Mouse (Mus musculus): ENCODE data around the gene Zeb2. TPM values are rescaled to one million over a fixed set of nuclear protein-coding genes. Genes with fewer than 3 reads are reported as not detected.
A peak's percentile ranks its signal among the peaks of the same experiment; 100 is the strongest.

The Zeb2 gene
- polyA plus RNA-seq, 1 experiment from 2014 or later: 32.8 TPM

- H3K27ac ChIP-seq (ENCODE audit: low read depth, low read length): peak overlapping the region; percentile 96
- H3K9ac ChIP-seq (ENCODE audit: low read depth, low read length): peak overlapping the region; percentile 94
- H3K4me3 ChIP-seq (ENCODE audit: low read depth, low read length): peak overlapping the region; percentile 89
- peak; percentile 70 for DNase-seq (ENCODE audit: low spot score)
- H3K9me3 ChIP-seq (ENCODE audit: control insufficient read depth, low read length): no peaks in the 10 kb centered on the region
- peaks cover 28% of the 10 kb centered on the region for H3K4me1 ChIP-seq (replicated peaks; ENCODE audit: control insufficient read depth, insufficient read depth, low read length)
- H3K36me3 ChIP-seq (ENCODE audit: control insufficient read depth, insufficient read depth, low read length): no peaks in the 10 kb centered on the region
- H3K27me3 ChIP-seq (replicated peaks; ENCODE audit: control insufficient read depth, insufficient read depth, low read length): no peaks in the 10 kb centered on the region
- ATAC-seq (replicated peaks; ENCODE audit: low FRiP score): peak; percentile 39
- under 1% methylated on average over 62 of the region's 74 CpGs for WGBS
- peak overlapping the region; percentile 72 for H3K4me2 ChIP-seq
These were observed 7.8 kb downstream of the Zeb2 start for GRCm38 (mm10) chr2:45109161-45109950.

DNA sequence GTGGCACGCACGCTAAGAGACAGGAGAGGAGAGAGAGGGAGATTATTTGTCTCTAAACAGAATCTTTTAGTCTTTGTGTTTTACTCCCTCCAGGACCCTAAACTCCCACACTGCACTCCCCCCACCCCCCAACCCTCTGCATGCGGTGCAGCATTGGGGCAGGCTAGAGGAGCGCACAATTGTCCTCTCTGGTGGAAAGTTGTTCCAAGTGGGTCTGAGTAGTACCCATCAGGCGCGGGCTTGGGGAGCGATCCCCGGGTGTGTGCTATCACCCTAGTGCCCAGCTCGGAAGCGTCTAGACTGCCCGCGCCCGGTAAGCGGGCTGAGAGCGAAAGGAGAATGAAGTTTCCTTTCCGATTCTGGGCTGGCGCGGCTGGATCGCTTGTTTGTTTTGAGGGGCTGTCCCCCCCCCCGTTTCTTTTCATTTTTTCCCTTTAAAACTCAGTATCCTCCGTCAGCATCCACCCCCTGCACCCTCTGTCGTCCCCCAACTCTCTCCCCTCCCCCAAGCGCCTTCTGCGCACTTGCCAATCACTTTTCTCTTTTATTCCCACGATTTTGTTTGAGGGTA, 8.6 kb downstream of the Zeb2 start:
- DNase-seq (ENCODE audit: low spot score) (no peak), ATAC-seq (replicated peaks; ENCODE audit: low FRiP score) (peak; percentile 35; the same call in 1 of the 2 replicates)
- Histone ChIP-seq H3K36me3 (ENCODE audit: control insufficient read depth, insufficient read depth, low read length) (no peaks in the 10 kb centered on the region), H3K4me3 (ENCODE audit: low read depth, low read length) (peak overlapping the region; percentile 89), H3K27ac (ENCODE audit: low read depth, low read length) (peak overlapping the region; percentile 96), H3K9me3 (ENCODE audit: control insufficient read depth, low read length) (no peaks in the 10 kb centered on the region), H3K4me1 (replicated peaks; ENCODE audit: control insufficient read depth, insufficient read depth, low read length) (peaks cover 34% of the 10 kb centered on the region), H3K4me2 (peak overlapping the region; percentile 72), H3K27me3 (replicated peaks; ENCODE audit: control insufficient read depth, insufficient read depth, low read length) (no peaks in the 10 kb centered on the region), H3K9ac (ENCODE audit: low read depth, low read length) (peak overlapping the region; percentile 94)
- WGBS: under 1% methylated on average over 24 of the region's 25 CpGs

- WGBS: 42% methylated on average over 2 of the region's 2 CpGs
- no peaks in the 10 kb centered on the region for H3K9me3 ChIP-seq (ENCODE audit: control insufficient read depth, low read length)
- no peaks in the 10 kb centered on the region for H3K27me3 ChIP-seq (replicated peaks; ENCODE audit: control insufficient read depth, insufficient read depth, low read length)
- ATAC-seq (replicated peaks; ENCODE audit: low FRiP score) (no peak), DNase-seq (ENCODE audit: low spot score) (no peak)
- H3K4me2 ChIP-seq: peak overlapping the region; percentile 72
- H3K9ac ChIP-seq (ENCODE audit: low read depth, low read length): peak overlapping the region; percentile 59
- peaks cover 41% of the 10 kb centered on the region for H3K4me1 ChIP-seq (replicated peaks; ENCODE audit: control insufficient read depth, insufficient read depth, low read length)
- peak overlapping the region; percentile 89 for H3K4me3 ChIP-seq (ENCODE audit: low read depth, low read length)
- peak overlapping the region; percentile 32 for H3K27ac ChIP-seq (ENCODE audit: low read depth, low read length)
- H3K36me3 ChIP-seq (ENCODE audit: control insufficient read depth, insufficient read depth, low read length): no peaks in the 10 kb centered on the region
These were observed 9.6 kb downstream of the Zeb2 start for GRCm38 (mm10) chr2:45107555-45107954.

DNA sequence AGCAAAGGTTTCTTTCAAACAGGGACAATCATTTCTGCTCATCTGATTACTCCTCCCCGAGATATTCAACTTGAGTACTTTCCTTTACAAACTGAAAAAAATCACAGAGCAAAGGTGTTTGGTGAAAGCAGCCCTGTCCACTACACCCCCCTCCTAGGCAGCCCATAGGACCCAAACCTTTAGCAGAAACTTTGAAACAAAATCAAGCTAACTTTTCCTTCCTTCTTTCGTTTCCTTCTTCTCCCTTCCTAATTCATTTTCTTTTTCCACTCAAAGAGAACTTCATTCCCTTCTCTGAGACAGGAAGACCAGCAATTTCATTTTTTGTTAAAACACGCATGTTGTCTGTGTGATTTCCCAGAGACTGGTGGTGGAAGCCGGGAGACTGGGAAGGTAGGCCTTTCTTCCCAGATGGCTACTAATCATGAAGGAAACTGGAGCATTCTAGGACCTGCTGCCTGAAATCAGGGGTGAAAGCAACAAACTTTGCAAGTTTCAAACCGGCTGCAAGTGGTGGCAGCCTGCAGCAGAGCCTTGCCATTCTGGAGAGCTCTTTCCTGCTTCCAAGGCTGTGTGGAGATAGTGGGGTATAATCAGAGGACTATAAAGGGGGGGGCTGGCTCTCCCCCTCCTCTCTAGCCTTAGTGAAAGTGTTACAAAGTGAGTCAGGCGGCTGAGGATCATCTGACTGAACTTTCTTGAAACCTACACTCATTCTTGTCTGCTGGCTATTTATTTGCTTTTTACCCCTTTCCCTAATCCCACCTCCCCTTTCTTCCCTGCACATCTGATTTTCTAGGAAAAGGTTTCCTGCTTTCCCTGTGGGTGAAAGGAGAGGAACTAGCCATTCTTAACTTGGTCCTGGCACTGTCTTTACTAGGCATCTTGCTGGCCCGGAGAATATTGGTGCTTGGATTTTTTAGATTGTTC, 11.0 kb downstream of the Zeb2 start:
- no peaks in the 10 kb centered on the region for H3K27me3 ChIP-seq (replicated peaks; ENCODE audit: control insufficient read depth, insufficient read depth, low read length)
- peaks cover 52% of the 10 kb centered on the region for H3K4me1 ChIP-seq (replicated peaks; ENCODE audit: control insufficient read depth, insufficient read depth, low read length)
- H3K27ac ChIP-seq (ENCODE audit: low read depth, low read length): peak overlapping the region; percentile 66
- peak overlapping the region; percentile 38 for H3K9ac ChIP-seq (ENCODE audit: low read depth, low read length)
- H3K36me3 ChIP-seq (ENCODE audit: control insufficient read depth, insufficient read depth, low read length): no peaks in the 10 kb centered on the region
- WGBS: 55% methylated on average over 7 of the region's 7 CpGs
- DNase-seq (ENCODE audit: low spot score): no peak
- H3K4me2 ChIP-seq: peak overlapping the region; percentile 47
- peak overlapping the region; percentile 21 for H3K4me3 ChIP-seq (ENCODE audit: low read depth, low read length)
- no peaks in the 10 kb centered on the region for H3K9me3 ChIP-seq (ENCODE audit: control insufficient read depth, low read length)
- ATAC-seq (replicated peaks; ENCODE audit: low FRiP score): no peak

- Histone ChIP-seq H3K9ac (ENCODE audit: low read depth, low read length) (peak overlapping the region; percentile 37; the same call in 1 of the 2 replicates), H3K4me3 (ENCODE audit: low read depth, low read length) (no peak overlapping the region), H3K27ac (ENCODE audit: low read depth, low read length) (peak overlapping the region; percentile 66; the same call in 1 of the 2 replicates)
These were observed 11.9 kb downstream of the Zeb2 start for GRCm38 (mm10) chr2:45105281-45105721.

GRCm38 (mm10) chr2:45104511-45105055, 12.6 kb downstream of the Zeb2 start:
- H3K9ac ChIP-seq (ENCODE audit: low read depth, low read length): no peak overlapping the region

More at GRCm38 (mm10) chr2:45105281-45105721, 11.9 kb downstream of the Zeb2 start:
- DNase-seq (ENCODE audit: low spot score) (no peak), ATAC-seq (replicated peaks; ENCODE audit: low FRiP score) (no peak)
- Histone ChIP-seq H3K9me3 (ENCODE audit: control insufficient read depth, low read length) (no peaks in the 10 kb centered on the region), H3K4me2 (peak overlapping the region; percentile 47), H3K4me1 (replicated peaks; ENCODE audit: control insufficient read depth, insufficient read depth, low read length) (peaks cover 61% of the 10 kb centered on the region), H3K36me3 (ENCODE audit: control insufficient read depth, insufficient read depth, low read length) (no peaks in the 10 kb centered on the region), H3K27me3 (replicated peaks; ENCODE audit: control insufficient read depth, insufficient read depth, low read length) (no peaks in the 10 kb centered on the region)
- 68% methylated on average over 6 of the region's 6 CpGs for WGBS

DNA sequence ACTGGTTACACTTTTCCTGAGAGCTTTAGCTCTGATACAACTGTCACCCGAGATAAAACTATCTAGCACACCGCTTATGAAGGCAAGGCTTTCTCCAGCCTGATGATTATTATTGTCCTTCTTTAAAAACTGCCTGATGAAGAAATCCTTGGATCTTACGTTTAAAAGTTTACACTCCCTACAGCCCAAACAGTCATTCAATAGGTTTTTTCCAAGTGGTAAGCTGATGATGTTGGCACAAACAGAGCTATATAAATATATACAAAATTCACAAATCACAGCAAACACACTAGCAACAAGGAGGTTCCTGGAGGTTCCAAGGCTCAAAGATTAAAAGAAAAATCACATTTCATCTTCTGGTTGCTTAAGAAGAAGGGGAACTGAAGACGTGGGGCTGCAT, 13.1 kb downstream of the Zeb2 start:
- WGBS: 37% methylated on average over 4 of the region's 4 CpGs
- H3K4me3 ChIP-seq (ENCODE audit: low read depth, low read length): no peak overlapping the region
- no peaks in the 10 kb centered on the region for H3K36me3 ChIP-seq (ENCODE audit: control insufficient read depth, insufficient read depth, low read length)
- H3K9me3 ChIP-seq (ENCODE audit: control insufficient read depth, low read length): no peaks in the 10 kb centered on the region
- no peak overlapping the region for H3K9ac ChIP-seq (ENCODE audit: low read depth, low read length)
- H3K27ac ChIP-seq (ENCODE audit: low read depth, low read length): no peak overlapping the region
- ATAC-seq (replicated peaks; ENCODE audit: low FRiP score): no peak
- H3K4me2 ChIP-seq: peak overlapping the region; percentile 8; the same call in 1 of the 2 replicates
- H3K27me3 ChIP-seq (replicated peaks; ENCODE audit: control insufficient read depth, insufficient read depth, low read length): no peaks in the 10 kb centered on the region
- H3K4me1 ChIP-seq (replicated peaks; ENCODE audit: control insufficient read depth, insufficient read depth, low read length): peaks cover 71% of the 10 kb centered on the region
- DNase-seq (ENCODE audit: low spot score): no peak

More at GRCm38 (mm10) chr2:45104511-45105055, 12.6 kb downstream of the Zeb2 start:
- ATAC-seq (replicated peaks; ENCODE audit: low FRiP score) (no peak), DNase-seq (ENCODE audit: low spot score) (no peak)
- H3K9me3 ChIP-seq (ENCODE audit: control insufficient read depth, low read length): no peaks in the 10 kb centered on the region
- H3K27me3 ChIP-seq (replicated peaks; ENCODE audit: control insufficient read depth, insufficient read depth, low read length): no peaks in the 10 kb centered on the region
- H3K27ac ChIP-seq (ENCODE audit: low read depth, low read length): no peak overlapping the region
- peak overlapping the region; percentile 8; the same call in 1 of the 2 replicates for H3K4me2 ChIP-seq
- WGBS: 54% methylated on average over 7 of the region's 7 CpGs
- peaks cover 67% of the 10 kb centered on the region for H3K4me1 ChIP-seq (replicated peaks; ENCODE audit: control insufficient read depth, insufficient read depth, low read length)
- no peaks in the 10 kb centered on the region for H3K36me3 ChIP-seq (ENCODE audit: control insufficient read depth, insufficient read depth, low read length)
- no peak overlapping the region for H3K4me3 ChIP-seq (ENCODE audit: low read depth, low read length)

Data from liver, embryonic 11.5 days (tissue).